Mouse (Mus musculus) megakaryocyte, embryonic 14.5 days (primary cell): Measurements from ENCODE around the gene Lmod3. TPM values are rescaled to one million over a fixed set of nuclear protein-coding genes. Genes with fewer than 3 reads are reported as not detected.

Experiments
- H3K27me3 ChIP-seq: replicated peaks from 2 replicates; pipeline ENCODE3; 2012; ENCODE audit warnings: inconsistent platforms
- H3K36me3 ChIP-seq: replicated peaks from 2 replicates; pipeline ENCODE3; 2012; ENCODE audit warnings: low read length, inconsistent platforms, mixed read lengths
- H3K4me1 ChIP-seq: 2 replicates; pipeline ENCODE4 v1.6.1; 2012; ENCODE audit warnings: inconsistent platforms
- H3K4me3 ChIP-seq: replicated peaks from 2 replicates; pipeline ENCODE3; 2012; ENCODE audit warnings: moderate library complexity, mild to moderate bottlenecking, inconsistent platforms
- H3K9me3 ChIP-seq: 2 replicates; pipeline ENCODE4 v1.6.1; 2012; ENCODE audit warnings: inconsistent platforms
- FLI1 ChIP-seq: IDR thresholded peaks from 2 replicates; pipeline ENCODE4 v1.6.1; 2012; ENCODE audit warnings: low read length, inconsistent platforms, mixed read lengths
- GATA1 ChIP-seq: IDR thresholded peaks from 3 replicates; pipeline ENCODE4 v1.6.1; 2012; ENCODE audit warnings: mixed read lengths, low read length, inconsistent platforms, borderline replicate concordance
- polyA plus RNA-seq: library from polyadenylated mRNA; stranded (reverse); fragments of >175 nt; gene quantifications from 2 replicates; pipeline ENCODE4 v1.2.3, GENCODE M21; 2012; ENCODE audit warnings: low replicate concordance; ENCODE audit not compliant: insufficient read depth

Lmod3 gene
- polyA plus RNA-seq, 1 experiment = not detected

DNA sequence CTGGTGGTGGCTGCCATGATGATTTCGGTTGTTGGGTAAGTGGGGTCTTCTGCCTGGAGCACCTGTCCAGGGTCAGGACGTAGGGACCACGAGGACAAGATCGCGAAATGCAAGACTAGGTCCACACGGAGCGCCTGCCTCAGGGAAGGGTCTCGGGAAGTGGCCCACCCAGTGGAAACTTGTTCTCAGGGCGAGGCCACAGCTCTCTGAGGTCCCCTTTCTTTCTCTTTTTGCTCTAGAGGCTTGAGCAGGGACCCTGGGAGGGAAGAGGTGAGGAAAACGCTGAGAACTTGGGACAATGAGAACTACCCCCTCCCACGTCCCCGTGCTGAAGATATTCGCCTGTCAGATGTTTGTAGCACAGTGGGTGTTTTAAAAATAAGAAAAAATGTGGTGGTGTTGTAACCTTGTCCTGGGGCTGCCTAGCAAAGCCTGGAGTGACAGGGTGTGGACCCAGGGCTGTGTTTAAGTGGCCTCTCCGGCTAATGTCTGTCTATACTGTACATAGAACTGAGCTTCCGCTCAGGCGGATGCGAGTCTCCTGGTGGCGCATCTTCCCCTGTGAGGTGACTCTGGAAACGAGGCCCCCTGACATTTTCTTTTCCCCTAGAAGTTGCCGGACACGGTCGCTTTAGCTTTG, 41.5 kb downstream of the Lmod3 start:
- H3K9me3 ChIP-seq = no peaks in the 10 kb centered on the region
- H3K36me3 ChIP-seq = peaks cover 28% of the 10 kb centered on the region
- no peaks in the 10 kb centered on the region for H3K27me3 ChIP-seq
- H3K4me1 ChIP-seq = peaks cover 80% of the 10 kb centered on the region
- H3K4me3 ChIP-seq = peak overlapping the region; percentile 98
- no peak for TF ChIP-seq FLI1
- no peak for TF ChIP-seq GATA1

GRCm38 (mm10) chr6:97210191-97210961, 42.2 kb downstream of the Lmod3 start, which contains the start of gene Arl6ip5:
Gene Arl6ip5, plus strand, starts transcription at chr6:97210689.
- H3K36me3 ChIP-seq = peaks cover 21% of the 10 kb centered on the region
- peaks cover 73% of the 10 kb centered on the region for H3K4me1 ChIP-seq
- no peaks in the 10 kb centered on the region for H3K27me3 ChIP-seq
- TF ChIP-seq GATA1 (no peak), FLI1 (no peak)
- peak within 1 kb of the TSS; percentile 98 for H3K4me3 ChIP-seq
- no peaks in the 10 kb centered on the region for H3K9me3 ChIP-seq

- Histone ChIP-seq H3K27me3 (no peaks in the 10 kb centered on the region), H3K36me3 (peaks cover 15% of the 10 kb centered on the region), H3K9me3 (no peaks in the 10 kb centered on the region), H3K4me3 (no peak overlapping the region), H3K4me1 (peaks cover 67% of the 10 kb centered on the region)
- no peak for TF ChIP-seq FLI1
- no peak for TF ChIP-seq GATA1
Observed at GRCm38 (mm10) chr6:97209751-97210150, 42.8 kb downstream of the Lmod3 start.

DNA sequence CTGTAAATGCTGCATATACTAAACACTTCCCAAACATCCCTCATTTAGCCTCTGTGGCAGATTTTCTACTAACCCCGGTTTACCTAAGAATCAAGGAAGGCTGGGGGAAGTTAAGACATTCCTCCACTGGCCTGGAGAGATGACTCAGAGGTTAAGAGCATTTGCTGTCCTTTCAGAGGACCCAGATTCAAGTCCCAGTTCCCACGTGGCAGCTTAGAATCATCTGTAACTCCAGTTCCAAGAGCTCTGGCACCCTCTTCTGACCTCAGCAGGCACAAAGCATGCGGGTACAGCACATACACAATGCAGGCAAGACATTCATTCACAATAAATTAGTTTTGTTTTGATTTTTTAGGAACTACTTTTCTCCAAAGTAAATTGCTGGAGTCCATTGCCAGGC, 43.4 kb downstream of the Lmod3 start:
- Histone ChIP-seq H3K4me1 (peaks cover 64% of the 10 kb centered on the region), H3K27me3 (no peaks in the 10 kb centered on the region), H3K36me3 (peaks cover 10% of the 10 kb centered on the region), H3K9me3 (no peaks in the 10 kb centered on the region), H3K4me3 (no peak overlapping the region)
- TF ChIP-seq GATA1 = no peak
- no peak for TF ChIP-seq FLI1

GRCm38 (mm10) chr6:97208406-97208805, 44.2 kb downstream of the Lmod3 start:
- no peaks in the 10 kb centered on the region for H3K9me3 ChIP-seq
- H3K4me1 ChIP-seq = peaks cover 63% of the 10 kb centered on the region
- H3K36me3 ChIP-seq = peaks cover 7% of the 10 kb centered on the region
- no peak overlapping the region for H3K4me3 ChIP-seq
- H3K27me3 ChIP-seq = no peaks in the 10 kb centered on the region
- TF ChIP-seq GATA1 (no peak), FLI1 (no peak)

- H3K9me3 ChIP-seq = no peaks in the 10 kb centered on the region
- TF ChIP-seq FLI1 (no peak), GATA1 (peak; percentile 70; the same call in 2 of the 3 replicates)
- H3K27me3 ChIP-seq = no peaks in the 10 kb centered on the region
- peaks cover 10% of the 10 kb centered on the region for H3K36me3 ChIP-seq
- peaks cover 60% of the 10 kb centered on the region for H3K4me1 ChIP-seq
- peak overlapping the region; percentile 31 for H3K4me3 ChIP-seq
Observed at GRCm38 (mm10) chr6:97207085-97207484, 45.5 kb downstream of the Lmod3 start.

DNA sequence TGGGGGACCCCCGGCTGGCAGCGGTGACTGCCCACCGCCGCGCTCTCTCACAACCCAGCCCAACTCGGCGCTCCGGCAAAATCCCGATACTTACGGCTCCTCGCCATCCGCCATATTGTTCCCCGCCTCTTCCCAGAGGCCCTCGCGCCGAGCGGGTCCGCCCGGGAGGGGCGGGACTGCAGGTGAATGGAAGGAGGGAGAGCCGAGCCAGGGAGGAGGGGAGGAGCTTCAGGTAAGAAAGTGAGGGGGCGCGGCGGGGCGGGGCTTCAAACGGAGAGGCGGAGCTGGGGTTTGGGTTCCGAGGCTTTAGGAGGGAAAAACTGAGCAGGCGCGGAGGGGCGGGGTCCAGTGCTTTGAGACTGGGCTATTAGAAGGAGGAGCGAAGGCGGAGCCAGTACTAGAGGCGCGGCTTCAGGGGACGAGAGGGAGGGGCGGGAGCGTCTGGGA, 47.1 kb downstream of the Lmod3 start, which contains the start of gene Uba3:
Gene Uba3, minus strand, starts transcription at position 209 of the 447 bp plus-strand sequence.
- Histone ChIP-seq H3K36me3 (peaks cover 25% of the 10 kb centered on the region), H3K9me3 (no peaks in the 10 kb centered on the region), H3K4me1 (peaks cover 63% of the 10 kb centered on the region), H3K4me3 (peak within 1 kb of the TSS; percentile 97), H3K27me3 (no peaks in the 10 kb centered on the region)
- no peak for TF ChIP-seq GATA1
- TF ChIP-seq FLI1 = no peak

GRCm38 (mm10) chr6:97204952-97205351, 47.6 kb downstream of the Lmod3 start:
- Histone ChIP-seq H3K4me1 (peaks cover 58% of the 10 kb centered on the region), H3K9me3 (no peaks in the 10 kb centered on the region), H3K4me3 (peak overlapping the region; percentile 97), H3K36me3 (peaks cover 30% of the 10 kb centered on the region), H3K27me3 (no peaks in the 10 kb centered on the region)
- TF ChIP-seq FLI1 = no peak
- no peak for TF ChIP-seq GATA1

- no peak for TF ChIP-seq GATA1
- TF ChIP-seq FLI1 = no peak
- Histone ChIP-seq H3K27me3 (no peaks in the 10 kb centered on the region), H3K4me3 (peak overlapping the region; percentile 97), H3K4me1 (peaks cover 53% of the 10 kb centered on the region), H3K9me3 (no peaks in the 10 kb centered on the region), H3K36me3 (peaks cover 34% of the 10 kb centered on the region)
Observed at GRCm38 (mm10) chr6:97204252-97204869, 48.2 kb downstream of the Lmod3 start.

- Histone ChIP-seq H3K27me3 (no peaks in the 10 kb centered on the region), H3K9me3 (no peaks in the 10 kb centered on the region), H3K4me1 (peaks cover 37% of the 10 kb centered on the region), H3K4me3 (no peak overlapping the region), H3K36me3 (peaks cover 49% of the 10 kb centered on the region)
- no peak for TF ChIP-seq FLI1
- TF ChIP-seq GATA1 = no peak
Observed at GRCm38 (mm10) chr6:97202477-97202876, 50.1 kb downstream of the Lmod3 start.

DNA sequence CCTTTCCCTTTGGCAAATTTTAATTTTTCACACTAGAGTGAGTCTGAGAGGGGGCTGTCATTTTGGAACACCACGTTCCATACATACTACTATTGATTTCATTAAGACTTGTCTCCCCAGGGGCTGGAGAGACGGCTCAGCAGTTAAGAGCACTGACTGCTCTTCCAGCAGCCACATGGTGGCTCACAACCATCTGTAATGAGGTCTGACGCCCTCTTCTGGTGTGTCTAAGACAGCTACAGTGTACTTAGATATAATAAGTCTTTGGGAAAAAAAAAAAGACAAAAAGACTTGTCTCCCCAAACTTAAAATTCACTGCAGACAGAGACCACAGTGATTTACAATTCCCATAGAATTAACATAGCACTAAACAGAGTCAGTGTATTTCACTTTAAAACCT, 52.1 kb downstream of the Lmod3 start:
- TF ChIP-seq GATA1 (no peak), FLI1 (no peak)
- H3K36me3 ChIP-seq = peaks cover 69% of the 10 kb centered on the region
- no peaks in the 10 kb centered on the region for H3K9me3 ChIP-seq
- peaks cover 27% of the 10 kb centered on the region for H3K4me1 ChIP-seq
- no peak overlapping the region for H3K4me3 ChIP-seq
- no peaks in the 10 kb centered on the region for H3K27me3 ChIP-seq

Other genes with a start within 250 kb of the Lmod3 start
- gene Fam19a4, start 192.3 kb downstream of the Lmod3 start, polyA plus RNA-seq = not detected in 2 replicates
- 0.21 TPM in 1 of 2 replicates, not detected in the other for gene Eogt, start 103.6 kb downstream of the Lmod3 start, polyA plus RNA-seq
- gene Tmf1, start 73.6 kb downstream of the Lmod3 start, polyA plus RNA-seq = 0.52 and 2.5 TPM in 2 replicates
- 4.7 and 9.4 TPM in 2 replicates for gene Uba3, start 47.1 kb downstream of the Lmod3 start, polyA plus RNA-seq
- gene Arl6ip5, start 42.1 kb downstream of the Lmod3 start, polyA plus RNA-seq = 8.1 and 25.3 TPM in 2 replicates